Mouse (Mus musculus) gastrocnemius, postnatal 25 days (tissue): ENCODE data around the gene Fpr1. TPM values are rescaled to one million over a fixed set of nuclear protein-coding genes. Genes with fewer than 3 reads are reported as not detected.
A peak's percentile ranks its signal among the peaks of the same experiment; 100 is the strongest.
"Not testable (repeated sequence)": the region's sequence is repeated elsewhere in the genome, so short reads cannot be mapped to it uniquely, and the experiment has no call there.

Experiments
- DNase-seq: peaks from one replicate; pipeline ENCODE4 v3.0.0; 2022
- total RNA-seq, 2 experiments: library from RNA; stranded (reverse); gene quantifications; 1 replicate in 1 of 2; 2 replicates in 1 of 2; pipeline ENCODE4 v1.2.3; 2021

Fpr1 gene
- total RNA-seq, 2 experiments from 2014 or later, result not detected

DNA sequence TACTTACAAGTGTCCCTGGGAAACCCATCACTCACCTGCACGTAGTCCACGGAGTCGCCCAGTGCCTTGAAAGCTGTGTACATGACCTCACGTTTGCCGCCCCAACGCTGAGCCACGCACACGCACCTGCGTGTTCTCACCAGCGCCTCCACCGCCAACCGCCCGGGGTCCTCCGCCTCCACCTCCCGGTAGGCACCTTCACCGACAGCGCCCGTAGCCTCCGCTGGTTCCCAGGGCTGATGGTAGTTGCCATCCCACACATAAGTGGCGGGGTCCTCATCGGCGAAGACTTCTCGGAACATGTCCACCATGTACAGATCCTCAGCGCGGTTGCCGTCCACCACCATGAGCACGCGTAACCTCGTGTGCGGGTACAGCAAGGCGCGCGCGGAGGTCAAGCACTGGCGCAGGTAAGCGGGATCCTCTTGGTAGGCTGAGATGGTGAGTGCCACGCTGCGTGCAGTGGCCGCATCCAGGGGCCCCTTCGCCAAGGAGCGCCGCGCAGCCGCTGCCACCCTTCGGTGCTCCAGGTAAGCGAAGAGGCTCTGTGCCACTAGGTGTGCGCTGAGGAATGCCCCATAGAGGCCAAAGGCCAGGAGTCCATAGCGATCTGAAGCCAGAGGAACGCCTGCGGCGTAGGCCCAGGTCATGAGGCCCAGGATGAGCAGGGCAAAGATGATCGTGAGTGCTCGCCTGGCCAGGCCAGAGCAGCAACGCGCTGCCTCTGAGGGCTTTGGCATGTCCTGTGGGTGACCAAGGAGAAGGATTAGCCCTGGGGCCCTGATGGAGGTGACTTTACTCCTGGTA is 33.6 kb downstream of the Fpr1 start:
- no peak for DNase-seq

DNA sequence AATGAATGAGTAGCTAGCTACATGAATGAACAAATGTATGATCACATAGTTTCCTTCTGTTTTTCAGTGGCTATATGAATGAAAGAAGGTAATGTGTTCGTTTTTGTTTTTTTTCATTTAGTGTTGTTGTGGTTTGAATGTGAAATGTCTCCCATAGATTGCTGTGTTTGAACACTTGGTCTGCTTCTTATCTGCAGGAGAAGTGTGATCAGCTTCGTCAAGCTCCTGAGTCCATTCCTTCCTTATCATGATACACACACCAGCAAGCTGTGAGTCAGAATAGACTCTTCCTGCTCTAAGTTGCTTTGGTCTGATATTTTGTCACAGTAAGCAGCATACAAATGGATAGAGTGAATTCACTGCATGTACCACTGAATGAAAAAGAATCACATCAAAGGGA is 34.8 kb downstream of the Fpr1 start:
- DNase-seq, result no peak

DNA sequence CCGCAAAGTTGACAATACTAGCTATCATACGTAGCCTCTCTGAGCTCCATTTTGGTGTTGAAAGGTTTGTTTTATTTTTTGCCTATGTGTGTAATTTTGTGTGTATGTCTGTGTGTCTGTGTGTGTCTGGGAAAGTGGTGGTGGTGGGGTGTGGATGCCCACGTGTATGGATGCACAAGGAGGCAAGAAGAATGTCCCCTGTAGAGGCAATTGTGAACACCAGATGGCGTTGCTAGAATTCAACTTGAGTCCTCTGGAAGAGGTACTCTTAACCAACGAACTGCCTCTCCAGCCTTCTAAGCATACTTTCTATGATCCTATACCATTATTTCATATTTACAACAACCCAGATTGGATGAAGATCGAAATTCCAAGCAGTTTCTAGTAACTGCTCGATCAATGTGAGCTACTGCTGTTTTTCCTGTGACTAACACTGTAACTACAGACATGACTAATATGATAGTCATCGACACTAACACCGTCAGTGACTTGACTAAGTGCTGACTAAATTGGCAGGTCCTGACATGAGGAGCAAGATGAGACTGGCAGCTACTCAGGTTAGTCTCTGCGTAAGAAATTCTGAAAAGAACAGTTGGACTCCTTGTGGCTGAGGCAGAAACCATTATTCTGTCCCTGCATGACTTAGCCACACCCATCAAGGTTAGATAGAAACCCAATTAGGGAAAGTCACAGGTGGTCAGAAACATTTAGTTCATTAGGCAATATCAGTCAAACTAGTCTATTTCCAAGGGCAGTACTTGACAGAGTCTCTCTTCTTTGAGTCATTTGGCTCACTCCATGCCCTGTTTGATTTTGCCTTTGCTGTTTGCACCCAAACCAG is 38.3 kb downstream of the Fpr1 start:
- no peak for DNase-seq

DNA sequence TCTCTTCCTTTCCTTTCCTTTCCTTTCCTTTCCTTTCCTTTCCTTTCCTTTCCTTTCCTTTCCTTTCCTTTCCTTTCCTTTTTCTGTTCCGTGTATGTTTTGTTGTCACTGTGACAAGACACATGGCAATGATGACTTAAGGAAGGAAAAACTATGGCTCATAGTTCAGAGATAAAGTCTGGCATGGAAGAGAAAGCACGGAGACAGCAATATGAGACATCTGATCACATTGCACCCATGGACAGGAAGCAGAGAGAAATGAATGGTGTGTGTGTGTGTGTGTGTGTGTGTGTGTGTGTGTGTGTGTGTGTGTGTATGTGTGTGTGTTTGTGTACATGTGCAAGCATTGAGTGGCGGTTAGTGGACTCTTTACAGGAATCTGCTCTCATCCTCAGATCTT is 39.1 kb downstream of the Fpr1 start:
- not testable (repeated sequence) for DNase-seq

DNA sequence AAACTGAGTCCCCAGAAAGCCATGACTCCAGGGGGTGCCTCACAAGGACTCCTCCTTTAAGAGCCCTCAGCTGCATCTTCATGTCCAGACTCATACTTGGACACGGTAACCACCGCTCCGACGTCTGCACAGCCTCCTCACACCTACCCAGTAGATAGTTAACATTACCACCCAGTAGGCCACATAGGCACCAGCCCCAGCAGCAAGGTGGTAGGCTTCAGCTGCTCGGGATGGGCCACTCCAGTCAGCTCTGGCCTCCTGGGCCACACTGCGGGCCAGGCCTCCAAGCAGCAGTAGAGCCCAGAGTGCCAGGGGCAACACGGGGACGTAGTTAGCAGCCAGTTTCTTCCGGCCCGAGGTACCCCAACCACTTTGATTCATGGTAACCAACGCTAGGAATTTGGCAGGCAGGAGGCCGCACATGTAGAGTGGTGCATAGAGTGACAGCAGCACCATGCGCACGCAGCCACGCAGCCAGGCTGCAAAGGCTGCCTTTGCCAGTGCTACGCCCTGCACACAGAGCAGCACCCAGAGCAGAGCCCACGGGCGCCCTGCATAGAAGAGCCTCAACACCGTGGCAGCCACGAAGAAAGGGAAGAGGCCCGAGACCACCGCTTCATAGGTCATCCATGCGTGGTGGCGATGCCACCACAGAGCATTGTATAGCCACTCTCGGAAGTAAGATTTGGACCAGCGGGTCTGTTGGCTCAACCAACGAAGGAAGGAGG is 40.0 kb downstream of the Fpr1 start:
- DNase-seq, result no peak

DNA sequence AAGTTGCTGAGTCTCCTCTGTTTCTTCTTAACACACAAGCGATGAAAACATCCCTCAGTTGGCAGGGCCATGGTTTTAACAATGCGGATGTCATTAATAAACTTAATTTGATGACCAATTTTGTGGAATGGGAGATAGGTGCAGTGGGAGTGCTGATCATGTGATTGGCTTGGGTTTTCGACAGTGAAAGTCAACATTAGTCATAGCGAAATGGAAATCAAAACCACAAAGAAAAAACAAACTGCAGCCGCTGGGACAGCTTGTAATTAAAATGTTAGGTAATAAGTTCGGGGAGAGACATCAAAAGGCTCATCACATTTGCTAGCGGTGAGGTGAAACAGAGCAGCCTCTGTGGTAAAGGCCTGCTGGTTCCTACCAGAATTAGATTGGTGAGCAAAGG is 42.9 kb downstream of the Fpr1 start:
- no peak for DNase-seq

DNA sequence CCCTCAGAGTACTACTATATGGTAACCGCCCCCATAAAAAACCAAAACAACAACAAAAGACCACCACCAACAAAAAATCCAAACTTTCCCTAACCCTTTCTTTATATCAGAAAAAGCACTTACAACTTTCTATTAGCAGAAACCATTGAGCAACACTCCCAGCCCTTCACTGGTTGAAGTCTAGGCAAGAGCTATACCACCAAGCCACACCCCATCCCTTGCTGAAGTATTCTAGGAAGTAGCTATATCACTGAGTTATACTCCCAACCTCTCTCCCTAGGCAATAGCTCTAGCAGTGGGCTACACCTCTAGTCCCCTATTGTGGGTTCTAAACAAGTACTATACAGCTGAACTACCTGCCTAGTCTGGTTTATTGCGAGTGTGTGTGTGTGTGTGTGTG is 44.5 kb downstream of the Fpr1 start:
- no peak for DNase-seq

DNA sequence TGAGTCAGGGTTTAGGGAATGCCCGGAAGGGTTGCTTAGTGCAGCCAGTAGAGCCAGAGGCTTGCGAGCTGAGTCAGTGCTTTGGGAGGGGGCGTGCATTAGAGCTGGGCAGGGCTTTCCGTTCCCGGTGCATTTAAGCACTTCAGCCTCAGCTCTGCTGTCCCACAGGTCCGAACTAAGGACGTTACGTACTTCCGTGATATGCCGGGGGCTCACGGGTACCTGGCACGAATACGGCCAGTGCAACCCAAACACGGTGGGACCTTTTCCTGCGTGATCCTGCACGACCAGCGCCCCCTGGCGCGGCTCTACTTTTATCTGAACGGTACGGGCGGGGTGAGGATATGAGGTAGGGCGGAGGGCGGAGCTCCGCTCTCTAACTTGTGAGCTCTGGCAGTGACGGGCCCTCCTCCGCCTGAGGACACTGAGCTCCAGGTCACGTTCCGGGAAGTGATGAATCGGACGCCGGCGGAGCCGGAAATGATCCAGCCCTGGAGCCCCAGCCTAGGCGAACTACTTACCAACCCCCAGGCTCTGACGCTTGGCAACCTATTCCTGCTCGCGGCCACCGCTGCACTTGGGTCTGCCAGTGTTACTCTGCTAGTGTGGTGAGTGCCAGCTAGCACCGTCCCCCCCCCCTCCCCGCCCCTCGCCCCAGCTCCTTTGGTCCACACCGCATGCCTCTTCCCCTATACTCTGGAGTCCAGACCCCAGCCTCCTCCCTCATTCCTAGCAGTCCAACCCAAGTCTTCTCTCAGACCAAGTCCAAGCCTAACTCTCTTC is 45.6 kb downstream of the Fpr1 start:
- peak; percentile 96 for DNase-seq

DNA sequence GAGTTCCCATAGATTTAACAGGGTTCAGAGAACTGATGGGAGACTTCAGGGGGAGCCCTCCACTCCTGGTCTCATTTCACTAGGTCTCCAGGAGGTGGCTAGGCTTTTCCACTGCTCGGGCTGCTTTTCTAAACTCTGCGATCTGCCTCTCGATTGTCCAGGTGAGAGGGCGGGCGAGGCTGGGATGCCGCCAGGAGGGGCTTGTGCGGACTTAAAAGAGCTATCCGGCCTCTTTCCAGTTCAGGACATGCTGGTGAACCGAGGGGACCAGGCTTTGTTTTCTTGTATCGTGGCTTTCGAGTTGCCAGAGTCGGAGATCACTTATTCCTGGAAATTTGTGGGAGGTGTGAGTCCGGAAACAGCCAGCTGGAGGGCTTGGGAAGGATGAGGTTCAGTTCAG is 46.3 kb downstream of the Fpr1 start:
- peak; percentile 18 for DNase-seq

DNA sequence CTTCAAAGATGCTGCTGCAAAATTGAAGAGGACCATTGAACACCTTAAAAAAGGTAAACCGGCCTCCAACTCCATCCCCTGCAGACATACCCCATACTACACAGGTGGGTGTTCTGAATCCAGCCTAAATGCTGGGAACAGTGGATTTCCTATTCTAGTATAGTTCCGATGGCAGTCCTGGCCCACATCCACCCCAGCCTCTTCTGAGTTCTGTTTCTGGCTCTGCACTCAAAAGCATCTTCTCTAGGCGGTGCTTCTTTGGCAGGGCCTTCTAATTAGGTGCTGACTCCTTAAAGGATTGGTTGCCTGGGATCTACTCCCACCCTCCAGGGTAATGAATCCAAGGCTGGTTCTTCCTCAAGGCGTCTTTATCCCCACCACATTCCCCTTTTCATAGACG is 47.6 kb downstream of the Fpr1 start:
- no peak for DNase-seq

DNA sequence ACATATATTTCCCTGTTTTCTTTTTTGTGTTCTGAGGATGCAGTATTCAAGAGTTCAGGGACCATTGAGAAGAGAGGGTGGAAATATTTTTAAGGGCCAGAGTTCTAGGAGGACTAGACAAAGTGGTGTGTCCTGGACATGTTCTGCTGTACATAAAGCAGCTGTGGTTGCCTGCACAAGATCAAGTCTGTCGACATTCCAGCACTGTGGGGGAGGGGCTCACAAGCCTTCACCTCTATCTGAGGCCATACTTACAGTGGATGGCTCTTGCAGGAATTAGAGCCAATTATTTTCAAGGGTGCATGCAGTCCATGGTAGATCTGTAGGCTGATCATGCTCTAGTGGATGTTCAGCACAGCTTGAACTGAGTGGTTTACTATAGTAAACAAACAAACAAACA is 48.8 kb downstream of the Fpr1 start:
- no peak for DNase-seq

DNA sequence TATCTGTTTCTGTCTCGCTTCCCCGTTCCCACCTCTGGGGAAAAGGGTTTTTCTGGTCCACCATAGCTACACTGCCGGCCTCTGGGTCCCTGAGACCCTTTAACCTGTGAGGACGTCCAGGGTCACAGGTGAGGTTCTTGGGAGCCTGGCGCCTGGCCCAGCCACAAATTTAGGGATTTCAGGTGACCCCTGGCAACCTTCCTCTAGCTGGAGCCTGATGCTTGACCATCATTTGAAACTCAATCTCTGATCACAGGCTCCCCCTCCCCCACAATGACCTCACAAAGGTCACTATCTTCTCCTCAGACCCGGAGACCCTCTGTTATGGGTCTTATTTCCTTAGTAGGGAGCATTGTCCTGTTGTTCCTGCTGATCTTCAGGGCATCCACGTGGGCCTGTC is 53.0 kb downstream of the Fpr1 start:
- no peak for DNase-seq

DNA sequence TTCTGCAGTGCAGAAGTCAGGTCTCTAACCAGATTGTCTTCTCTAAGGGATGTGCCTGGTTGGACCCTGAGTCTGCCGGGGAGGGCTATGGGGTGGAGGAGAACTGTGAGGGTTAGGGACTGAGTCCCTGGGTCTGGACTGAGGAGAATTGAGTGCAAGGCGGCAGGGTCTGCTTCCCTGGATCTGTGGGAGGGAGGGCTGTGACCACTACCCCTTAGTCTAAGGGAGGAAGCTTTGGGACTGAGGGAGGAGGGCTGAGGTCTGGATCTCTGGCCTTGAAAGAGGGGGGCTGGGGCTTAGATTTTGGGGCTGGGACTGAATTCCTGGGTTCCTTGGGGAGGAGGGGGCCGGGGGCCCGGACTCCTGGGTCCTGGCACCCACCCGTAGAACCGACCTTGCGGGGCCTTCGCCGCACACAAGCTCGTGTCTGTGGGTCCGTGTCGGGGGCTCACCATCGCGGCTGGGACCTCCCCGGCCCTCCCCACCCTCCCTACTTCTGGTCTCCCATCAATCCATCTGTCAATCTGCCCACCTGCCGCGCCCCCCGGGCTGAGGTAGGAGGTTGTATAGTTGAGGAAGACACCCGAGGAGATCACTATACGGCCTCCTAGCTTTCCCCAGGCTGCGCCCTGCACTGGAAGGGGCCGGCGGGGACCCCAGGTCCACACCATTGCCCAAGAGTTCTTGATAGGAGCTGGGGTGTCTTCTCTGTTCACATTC is 53.8 kb downstream of the Fpr1 start:
- DNase-seq, result no peak

DNA sequence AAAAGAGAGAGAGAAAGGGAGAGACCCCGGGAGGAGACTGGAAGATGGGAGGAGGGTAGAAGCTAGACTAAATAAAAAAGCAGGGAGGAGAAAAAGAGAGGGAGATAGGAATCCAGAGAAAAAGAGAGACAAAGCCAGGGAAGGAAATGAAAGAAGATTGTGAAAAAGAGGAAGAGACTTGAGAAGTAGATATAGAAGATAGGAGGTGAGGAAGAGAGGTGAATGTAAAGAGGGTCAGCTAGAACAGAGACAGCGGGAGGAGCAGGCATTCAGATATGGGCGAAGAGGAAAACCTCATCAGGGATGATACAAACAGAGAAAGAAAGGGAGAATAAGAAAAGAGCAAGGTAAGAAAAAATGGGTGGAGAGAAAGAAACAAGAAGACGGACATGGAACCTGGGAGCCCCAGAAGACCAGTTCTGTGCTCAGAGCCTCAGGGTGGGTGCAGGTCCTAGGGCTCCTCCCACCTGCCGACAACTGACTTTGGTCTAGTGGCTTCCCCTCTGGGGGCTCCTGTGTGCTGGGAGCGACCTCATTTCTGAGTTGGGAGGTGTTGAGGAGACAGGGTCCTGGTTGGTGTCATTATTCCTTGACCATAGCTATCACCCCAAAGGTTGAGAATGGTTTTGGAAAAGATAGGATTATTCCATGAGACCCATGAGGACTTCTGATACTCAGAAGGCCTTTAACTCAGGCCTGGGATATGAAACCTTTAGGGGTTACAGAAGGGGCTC is 54.5 kb downstream of the Fpr1 start:
- DNase-seq, result no peak

DNA sequence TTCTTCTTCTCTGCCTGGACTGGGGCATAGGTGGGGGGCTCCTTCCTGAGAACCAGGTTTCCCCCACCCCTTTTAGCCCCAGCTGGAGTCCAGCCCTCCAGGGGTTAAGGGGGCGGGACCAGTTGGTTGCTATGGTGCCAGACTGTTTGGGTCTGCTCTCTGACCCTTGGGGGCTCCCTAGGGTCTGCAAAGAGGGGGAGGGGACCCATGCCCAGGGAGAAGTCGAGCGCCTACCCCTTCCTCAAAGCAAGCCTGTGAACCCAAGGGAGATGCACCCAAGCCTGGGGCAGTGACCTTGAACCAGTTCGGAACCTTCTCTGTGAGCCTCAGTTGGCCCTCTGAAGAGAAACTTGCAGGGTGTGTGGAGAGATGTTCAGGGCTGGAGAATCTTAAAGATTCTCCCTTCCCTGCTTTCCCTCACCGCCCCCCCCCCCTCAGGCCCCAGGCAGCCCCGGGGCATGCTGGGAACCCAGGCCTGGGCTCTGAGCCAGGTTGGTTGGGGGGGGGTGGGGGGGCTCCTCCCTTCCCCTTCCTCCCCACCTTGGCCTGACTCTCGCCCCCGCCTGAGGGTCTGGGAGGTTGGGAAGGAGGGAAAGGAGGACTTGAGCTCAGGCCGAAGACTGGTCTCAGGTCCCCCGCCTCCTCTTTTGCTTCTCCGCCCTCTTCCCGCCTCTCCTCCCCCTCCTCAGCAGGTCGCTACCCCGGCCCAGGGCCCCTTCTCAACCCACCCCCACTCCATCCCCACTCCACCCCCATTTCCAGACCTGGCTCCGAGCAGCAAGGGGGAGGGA is 55.4 kb downstream of the Fpr1 start:
- peak; percentile 60 for DNase-seq

DNA sequence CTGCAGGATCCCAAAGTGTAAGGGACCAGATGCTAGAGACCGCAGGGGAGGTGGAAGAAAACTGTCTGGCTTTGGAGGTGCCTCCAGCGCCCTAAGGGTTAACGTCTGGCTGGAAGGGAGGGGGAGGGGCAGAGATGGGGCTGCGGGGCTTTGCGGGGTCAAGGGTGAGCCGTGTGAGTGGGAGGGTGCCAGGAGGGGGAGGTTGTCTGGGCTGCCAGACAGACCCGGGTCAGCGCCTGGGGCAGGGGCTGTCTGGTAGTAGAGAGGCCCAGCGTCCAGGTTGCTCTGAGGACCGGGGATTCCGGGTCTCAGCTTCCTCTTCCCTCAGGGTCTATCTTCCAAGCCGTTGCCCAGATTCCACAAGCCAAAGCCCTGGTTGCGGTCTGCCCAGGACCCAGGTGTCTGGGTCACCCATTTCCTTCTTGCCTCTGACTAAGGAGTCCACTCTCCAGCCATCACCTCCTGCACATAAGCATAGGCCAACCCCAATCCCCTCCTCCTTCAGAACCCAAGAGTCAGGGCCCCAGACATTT is 56.0 kb downstream of the Fpr1 start:
- DNase-seq, result peak; percentile 51

DNA sequence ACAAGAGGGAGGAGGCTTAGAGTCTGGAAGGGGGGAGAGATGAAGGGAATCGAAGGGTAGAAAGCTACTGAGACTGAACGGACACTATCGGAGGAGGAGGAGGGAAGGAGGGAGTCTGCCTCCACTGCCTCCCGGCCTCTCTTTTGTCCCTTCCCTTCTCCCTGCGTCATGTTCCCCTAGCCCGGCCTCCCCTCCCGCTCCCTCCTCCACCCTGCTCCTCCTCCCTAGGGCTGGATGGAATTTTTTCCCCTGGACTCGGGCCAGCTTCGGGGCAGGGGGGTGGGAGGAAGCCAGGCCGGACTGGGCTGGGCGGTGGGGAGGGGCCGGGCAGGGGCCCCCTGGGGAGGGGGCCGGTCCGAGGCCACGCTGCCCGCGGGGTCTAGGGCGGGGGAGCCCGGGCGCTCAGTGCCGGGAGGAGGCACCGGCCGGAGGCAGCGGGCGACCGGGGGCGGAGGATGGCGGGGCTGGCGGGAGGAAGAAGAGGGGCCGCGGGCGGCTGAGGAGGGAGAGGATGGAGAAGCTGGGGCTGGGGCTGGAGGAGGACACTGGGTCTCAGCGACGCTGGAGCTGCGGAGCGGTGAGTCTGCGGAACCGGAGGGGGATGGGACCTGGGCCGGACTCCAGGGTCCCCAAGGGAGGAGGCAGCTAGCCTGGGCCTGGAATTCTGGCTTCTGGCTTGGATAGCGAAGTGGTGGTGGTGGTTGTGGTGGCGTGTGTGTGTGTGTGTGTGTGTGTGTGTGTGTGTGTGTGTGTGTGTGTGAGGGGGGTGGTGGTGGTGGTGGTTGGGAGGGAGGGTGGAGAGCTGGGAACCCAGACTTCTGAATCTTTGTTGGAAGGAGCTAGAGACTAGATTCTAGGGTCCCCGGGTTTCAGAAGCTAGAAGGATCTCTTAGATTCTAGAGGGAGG is 56.7 kb downstream of the Fpr1 start, which contains the start of gene Spaca6:
Spaca6 (plus strand) TSS at position 408 of the 907 bp plus-strand sequence.
- DNase-seq, result peak; percentile 94
